Mouse (Mus musculus): ENCODE measurements around the gene Tbc1d8.

The Tbc1d8 gene

DNA sequence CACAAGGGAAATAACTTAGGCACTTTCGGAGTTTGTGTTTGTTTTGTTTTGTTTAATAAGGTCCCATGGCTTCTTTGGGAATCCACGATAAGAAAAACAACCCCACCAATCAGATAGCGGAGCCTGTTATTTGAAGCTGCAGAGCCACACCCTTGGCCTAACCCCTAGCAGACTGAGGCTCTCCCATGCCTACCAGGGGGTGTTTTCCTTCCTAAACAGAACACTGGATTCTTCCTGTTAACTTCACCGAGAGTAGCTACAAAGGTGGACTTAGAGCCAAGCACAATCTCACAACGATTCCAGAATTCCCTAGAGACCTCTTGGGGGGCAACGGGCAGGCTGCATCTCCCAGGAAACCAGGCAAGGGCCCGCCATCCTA, 116.1 kb downstream of the Tbc1d8 start:
- no peak for DNase-seq (ENCODE audit: low read depth, low spot score)

DNA sequence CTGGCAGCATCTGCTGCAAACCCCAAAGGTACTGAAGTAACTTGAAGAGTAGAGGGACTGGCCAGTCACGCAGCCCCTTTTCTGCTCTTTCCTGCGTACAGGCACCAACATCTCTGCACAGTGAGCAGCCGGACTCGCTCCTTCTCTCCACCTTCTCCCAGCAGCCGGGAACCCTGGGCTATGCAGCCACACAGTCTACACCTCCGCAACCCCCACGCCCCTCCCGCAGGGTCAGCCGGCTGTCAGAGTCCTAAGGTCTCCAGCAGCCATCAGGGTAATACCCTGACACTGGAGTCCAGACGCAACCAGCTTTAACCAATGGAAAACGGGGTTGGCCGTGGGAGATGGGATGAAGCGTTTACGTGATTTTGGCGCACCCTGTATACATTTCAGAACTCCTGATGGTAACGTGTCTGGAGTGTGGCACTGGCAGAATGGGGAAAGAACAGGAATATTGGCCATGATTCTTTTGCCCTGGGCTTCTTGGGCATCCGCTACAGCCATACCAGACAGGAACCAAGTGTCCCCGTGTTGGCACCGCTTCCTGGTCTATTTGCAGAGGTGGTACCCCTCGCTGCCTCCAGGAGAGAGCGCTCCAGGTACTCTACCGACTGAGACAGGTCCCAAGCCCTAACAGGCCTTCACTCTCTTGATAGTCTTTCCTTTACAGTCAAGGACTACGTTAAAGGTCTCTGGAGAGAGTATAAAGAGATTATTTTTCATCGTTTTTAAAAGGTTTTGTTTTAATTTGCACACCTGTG, 116.6 kb downstream of the Tbc1d8 start:
- no peak for DNase-seq (ENCODE audit: low read depth, low spot score)

GRCm38 (mm10) chr1:39349427-39349826, 129.1 kb downstream of the Tbc1d8 start:
- DNase-seq (ENCODE audit: low read depth, low spot score): no peak

- DNase-seq (ENCODE audit: low read depth, low spot score): no peak
These were observed 129.6 kb downstream of the Tbc1d8 start for GRCm38 (mm10) chr1:39349001-39349400.

- no peak for DNase-seq (ENCODE audit: low read depth, low spot score)
These were observed 133.5 kb downstream of the Tbc1d8 start for GRCm38 (mm10) chr1:39344981-39345600.

DNA sequence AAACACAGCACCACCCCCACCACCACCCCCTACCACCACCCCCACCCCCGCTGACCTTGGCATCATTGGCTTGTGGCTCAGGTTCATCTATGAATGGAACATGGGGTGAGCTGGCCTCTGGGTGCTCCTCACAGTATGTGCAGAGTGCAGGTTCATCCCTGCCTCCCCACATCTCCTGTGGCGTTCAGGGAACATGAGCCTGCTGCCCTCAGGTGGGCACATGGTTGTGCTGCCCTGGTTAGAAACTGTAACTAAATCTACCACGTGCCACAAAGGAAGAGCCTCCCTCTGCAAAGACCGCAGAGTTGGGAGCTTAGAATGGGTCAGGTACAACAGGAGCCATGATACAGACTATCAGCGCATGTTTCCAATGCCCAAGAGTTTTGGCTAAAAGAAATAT, 135.3 kb downstream of the Tbc1d8 start:
- DNase-seq (ENCODE audit: low read depth, low spot score): no peak

- no peak for DNase-seq (ENCODE audit: low read depth, low spot score)
These were observed 136.7 kb downstream of the Tbc1d8 start for GRCm38 (mm10) chr1:39341807-39342206.

- peak; percentile 67 for DNase-seq (ENCODE audit: low read depth, low spot score)
These were observed 137.9 kb downstream of the Tbc1d8 start for GRCm38 (mm10) chr1:39340647-39341046.

DNA sequence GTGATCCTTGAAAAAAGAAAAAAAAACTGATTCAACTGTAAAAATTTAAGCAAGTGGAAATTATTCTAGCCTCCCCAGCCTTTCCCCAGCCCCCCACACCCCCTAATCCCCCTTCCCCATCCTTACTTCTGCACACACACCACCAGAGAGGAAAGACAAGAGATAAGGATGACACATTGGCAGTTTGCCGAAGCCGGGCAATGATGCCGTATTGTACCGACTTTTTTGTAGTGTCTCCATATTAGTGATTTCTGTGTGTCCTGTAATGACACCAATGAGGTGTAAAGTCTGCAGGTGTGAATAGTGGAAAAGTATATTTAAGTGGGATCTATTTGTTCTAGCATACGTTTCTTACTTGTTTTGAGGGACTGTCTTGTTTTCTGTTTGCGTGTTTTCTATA, 138.4 kb downstream of the Tbc1d8 start:
- DNase-seq (ENCODE audit: low read depth, low spot score): no peak

GRCm38 (mm10) chr1:39339455-39339854, 139.1 kb downstream of the Tbc1d8 start:
- no peak for DNase-seq (ENCODE audit: low read depth, low spot score)

- no peak for DNase-seq (ENCODE audit: low read depth, low spot score)
These were observed 139.7 kb downstream of the Tbc1d8 start for GRCm38 (mm10) chr1:39338831-39339230.

- DNase-seq (ENCODE audit: low read depth, low spot score): no peak
These were observed 141.8 kb downstream of the Tbc1d8 start for GRCm38 (mm10) chr1:39336788-39337187.

GRCm38 (mm10) chr1:39335561-39336196, 142.9 kb downstream of the Tbc1d8 start:
- DNase-seq (ENCODE audit: low read depth, low spot score): peak; percentile 32

- DNase-seq (ENCODE audit: low read depth, low spot score): no peak
These were observed 146.1 kb downstream of the Tbc1d8 start for GRCm38 (mm10) chr1:39332456-39332855.

DNA sequence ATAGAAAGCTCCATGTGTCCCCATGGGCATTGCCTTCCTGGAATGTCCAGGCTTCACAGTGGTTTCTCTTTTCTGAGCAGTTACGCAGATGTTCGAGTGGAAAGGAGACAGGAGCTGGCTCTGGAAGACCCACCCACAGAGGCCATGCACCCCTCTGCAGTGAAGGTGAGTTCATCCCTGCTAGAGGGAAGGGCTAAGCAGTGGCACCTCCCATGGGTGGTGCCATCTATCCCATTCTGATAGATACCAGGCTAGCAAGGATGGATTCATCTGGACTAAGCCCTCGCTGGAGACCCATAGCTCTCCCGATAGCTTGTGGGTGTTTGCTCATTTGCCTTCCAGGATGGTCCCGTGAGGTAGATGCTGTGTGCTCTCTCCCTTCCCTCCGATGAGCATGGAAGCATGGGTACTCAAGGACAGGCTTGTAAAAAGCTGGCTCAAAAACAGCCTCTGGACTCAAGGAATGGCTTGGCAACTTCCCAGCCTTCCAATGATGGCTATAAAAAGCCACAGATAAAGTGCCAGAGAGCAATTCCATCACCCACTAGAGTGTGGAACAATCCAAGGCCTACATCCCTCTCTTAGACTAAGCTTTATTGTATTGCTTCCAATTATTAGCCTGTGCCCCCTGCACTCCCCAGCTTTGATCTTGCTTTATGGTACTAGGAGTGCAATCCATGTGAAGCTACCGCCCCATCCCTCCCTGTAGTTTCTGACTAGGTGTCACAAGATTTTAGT, 147.5 kb downstream of the Tbc1d8 start:
- no peak for DNase-seq (ENCODE audit: low read depth, low spot score)

DNA sequence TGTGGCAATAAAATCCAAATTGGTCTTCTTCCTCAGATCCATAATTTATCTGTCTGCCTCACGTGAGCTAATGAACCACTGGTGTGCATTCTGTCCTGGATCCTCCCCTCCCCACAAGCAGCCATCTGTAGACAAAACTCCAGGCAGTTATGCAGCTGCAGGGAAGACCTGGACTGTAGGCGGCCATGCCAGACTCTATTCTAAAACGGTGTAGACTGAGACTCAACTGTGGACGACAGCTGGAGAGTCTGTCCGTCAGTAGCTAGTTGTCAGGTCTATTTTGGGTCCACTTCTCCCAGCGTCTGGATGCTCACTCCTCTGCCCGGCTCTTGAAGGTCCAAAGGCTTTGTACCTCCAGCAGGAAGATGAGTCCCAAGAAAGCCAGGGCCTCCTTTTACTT, 151.0 kb downstream of the Tbc1d8 start:
- no peak for DNase-seq (ENCODE audit: low read depth, low spot score)

DNA sequence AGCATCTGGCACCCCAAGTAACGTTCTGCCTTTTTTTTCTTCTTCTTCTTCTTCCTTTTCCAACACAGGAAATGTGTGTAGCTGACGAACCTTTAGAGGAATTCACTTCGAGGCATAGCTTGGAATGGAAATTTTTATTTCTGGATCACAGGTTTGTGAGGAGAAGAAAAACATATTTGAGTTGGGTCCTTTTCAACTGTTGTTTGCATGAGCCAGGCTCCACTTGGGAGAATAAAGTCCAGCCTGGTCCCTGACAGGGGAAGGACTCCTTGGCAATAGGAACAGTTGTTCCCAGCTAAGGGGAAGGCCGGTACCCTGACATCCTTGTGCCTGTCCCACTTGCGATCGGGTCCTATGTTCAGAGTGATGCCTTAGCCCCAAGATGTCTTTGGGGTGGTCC, 153.3 kb downstream of the Tbc1d8 start:
- no peak for DNase-seq (ENCODE audit: low read depth, low spot score)

GRCm38 (mm10) chr1:39321954-39322353, 156.6 kb downstream of the Tbc1d8 start:
- DNase-seq (ENCODE audit: low read depth, low spot score): no peak

Measured in forelimb bud, embryonic 11.5 days (tissue).